Mouse (Mus musculus): ENCODE data around the gene Clcnkb.

DNA sequence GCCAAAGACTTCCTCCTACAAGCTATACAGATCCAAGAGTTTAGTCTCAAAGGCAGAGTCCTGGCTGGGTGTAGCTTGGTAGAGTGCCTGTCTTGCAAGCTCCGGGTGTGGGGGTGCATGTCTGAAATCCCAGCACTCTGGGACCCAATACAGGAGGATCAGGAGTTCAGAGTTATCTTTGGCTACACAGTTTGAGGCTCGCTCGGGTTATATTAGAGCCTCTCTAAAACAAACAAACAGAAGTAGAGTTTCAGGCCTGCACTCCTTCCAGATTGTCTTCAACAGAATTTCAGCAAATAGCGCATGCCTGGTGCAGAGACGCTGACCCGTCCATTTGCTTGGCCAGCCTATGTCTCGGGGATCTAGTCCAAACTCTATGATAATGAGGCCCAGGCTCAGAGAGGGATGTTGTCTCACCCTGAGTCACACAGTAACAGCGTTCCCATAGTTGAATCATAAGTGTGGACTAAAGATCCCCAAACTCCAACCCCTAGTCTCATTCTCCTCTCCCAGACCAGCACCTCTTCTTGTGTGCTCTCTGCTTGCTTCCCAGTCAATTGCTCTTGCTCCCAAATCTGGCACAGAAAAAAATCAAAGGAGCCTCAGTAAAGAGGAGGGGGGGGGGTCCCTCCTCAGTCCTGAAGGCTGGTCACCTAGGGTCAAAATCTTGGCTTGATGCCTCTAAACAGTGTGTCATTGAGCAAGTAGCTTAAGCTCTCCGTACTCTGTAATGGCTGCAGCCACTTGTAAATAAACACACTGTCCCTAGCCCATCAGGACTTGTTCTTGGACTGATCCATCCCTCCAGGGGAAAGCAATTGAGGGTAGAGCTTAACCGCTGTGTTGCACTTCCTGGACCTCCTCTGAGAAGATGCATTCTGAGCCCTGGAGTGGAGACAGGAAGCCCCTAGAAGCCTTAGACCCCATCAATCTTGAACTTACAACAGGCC, 11.3 kb upstream of the Clcnkb start:
- TF ChIP-seq EP300 (IDR thresholded peaks at IDR 0.05; ENCODE audit: low read depth in 1 of 2, low read length in 2 of 2), result no peak
- TF ChIP-seq USF1 (IDR thresholded peaks at IDR 0.05; ENCODE audit: low read depth, low read length), result no peak
- no peak for TF ChIP-seq POLR2A (IDR thresholded peaks at IDR 0.05; ENCODE audit: control insufficient read depth in 1 of 2, insufficient read depth in 1 of 2, low read depth in 1 of 2, low read length in 2 of 2, poor library complexity in 1 of 2)
- no peak for TF ChIP-seq CTCF (IDR thresholded peaks at IDR 0.05 in 2 of 3, conservative IDR thresholded peaks at IDR 0.05 in 1 of 3; ENCODE audit: control insufficient read depth in 1 of 3, insufficient read depth in 1 of 3, low read depth in 2 of 3, low read length in 3 of 3, poor library complexity in 1 of 3, severe bottlenecking in 1 of 3)
- TF ChIP-seq USF2 (IDR thresholded peaks at IDR 0.05; ENCODE audit: borderline replicate concordance in 1 of 2, insufficient read depth in 1 of 2, low read depth in 1 of 2, low read length in 2 of 2), result no peak
- TF ChIP-seq SMC3 (IDR thresholded peaks at IDR 0.05; ENCODE audit: low read depth, low read length), result no peak
- no peak for TF ChIP-seq CHD1 (IDR thresholded peaks at IDR 0.05; ENCODE audit: low read depth, low read length)
- TF ChIP-seq NELFE (IDR thresholded peaks at IDR 0.05; ENCODE audit: low read depth, low read length), result no peak
- no peak for TF ChIP-seq MXI1 (IDR thresholded peaks at IDR 0.05; ENCODE audit: low read depth, low read length)
- TF ChIP-seq MEF2A (IDR thresholded peaks at IDR 0.05; ENCODE audit: extremely low read depth, insufficient replicate concordance, low read depth, low read length, poor library complexity, severe bottlenecking), result no peak
- no peak for TF ChIP-seq TCF12 (IDR thresholded peaks at IDR 0.05; ENCODE audit: low read depth, low read length)
- TF ChIP-seq GATA1 (IDR thresholded peaks at IDR 0.05; ENCODE audit: low read depth, low read length), result no peak
